ENCODE assay signal across 22 mouse cellular contexts in genomic region chr17:84685286-84685685, GRCm38 (mm10). TPM values are rescaled to one million over a fixed set of nuclear protein-coding genes. Genes with fewer than 3 reads are reported as not detected.
A peak's percentile ranks its signal among the peaks of the same experiment; 100 is the strongest.
DNase-seq lines count a peak whose midpoint lies in the region; ATAC-seq and TF ChIP-seq lines count a peak whose summit lies in the region.
"Had no signal": no experiment of that assay in that cellular context is flagged by ENCODE, and none has a peak within 500 bp of the region (broad histone marks: within the 10 kb centered on the region; RNA-seq: fewer than 3 reads in every experiment).

No protein-coding gene starts in this region.

- peaks cover 4% of the 10 kb centered on the region; the same call in 1 of the 2 replicates for H3K4me1 ChIP-seq in intestine, postnatal 0 days (replicated peaks; ENCODE audit: control insufficient read depth, insufficient read depth, low read length)
- peaks cover 19% of the 10 kb centered on the region for H3K4me1 ChIP-seq in intestine, embryonic 16.5 days (ENCODE audit: control insufficient read depth, insufficient read depth, low read length)
- peaks cover 26% of the 10 kb centered on the region for H3K4me1 ChIP-seq in limb, embryonic 10.5 days
- H3K4me1 ChIP-seq: forebrain, embryonic 13.5 days had no signal

- no peaks in the 10 kb centered on the region for H3K79me2 ChIP-seq in C2C12 (ENCODE audit: control insufficient read depth, insufficient read depth)

- H3ac ChIP-seq in C2C12 (ENCODE audit: control insufficient read depth, insufficient read length, low read depth): no peak overlapping the region

- 86% methylated on average over 4 of the region's 4 CpGs for WGBS in intestine, postnatal 0 days
- WGBS in intestine, embryonic 16.5 days: 80% methylated on average over 4 of the region's 4 CpGs
- 87% methylated on average over 4 of the region's 4 CpGs for WGBS in limb, embryonic 10.5 days

- no peaks in the 10 kb centered on the region for H3K27me3 ChIP-seq in intestine, postnatal 0 days (replicated peaks; ENCODE audit: control insufficient read depth, insufficient read depth, low read length)
- no peaks in the 10 kb centered on the region for H3K27me3 ChIP-seq in intestine, embryonic 16.5 days (replicated peaks; ENCODE audit: control insufficient read depth, insufficient read depth, low read length)
- no peaks in the 10 kb centered on the region for H3K27me3 ChIP-seq in C2C12 (ENCODE audit: control insufficient read depth, insufficient read depth, insufficient read length)
- no peaks in the 10 kb centered on the region for H3K27me3 ChIP-seq in limb, embryonic 10.5 days (ENCODE audit: low read depth, poor library complexity, severe bottlenecking)
- H3K27me3 ChIP-seq: embryonic facial prominence, embryonic 12.5 days; forebrain, embryonic 13.5 days had no signal

- peak; percentile 50 for DNase-seq in adipocyte (ENCODE audit: low spot score)
- DNase-seq in limb, embryonic 10.5 days (ENCODE audit: low spot score): no peak
- no peak for DNase-seq in heart, adult 11 months
- DNase-seq in thymus, postnatal 10 days (ENCODE audit: low spot score in 2 of 2): no peak
- DNase-seq in right cerebral cortex, postnatal 14 days: no peak
- DNase-seq: adrenal gland, adult 2 months; adrenal gland, postnatal 25 days; cerebellum, adult 11 months; cerebellum, adult 8-10 months; cerebellum, postnatal 14 days; embryo, embryonic 11 days; gastrocnemius, postnatal 10 days; kidney, adult 11 months had no signal

- no peaks in the 10 kb centered on the region for H3K36me3 ChIP-seq in intestine, postnatal 0 days (ENCODE audit: control insufficient read depth, insufficient read depth)
- no peaks in the 10 kb centered on the region for H3K36me3 ChIP-seq in intestine, embryonic 16.5 days (ENCODE audit: control insufficient read depth, insufficient read depth, low read length)
- H3K36me3 ChIP-seq in C2C12 (ENCODE audit: control insufficient read depth, insufficient read depth): no peaks in the 10 kb centered on the region
- no peaks in the 10 kb centered on the region for H3K36me3 ChIP-seq in limb, embryonic 10.5 days
- H3K36me3 ChIP-seq: embryonic facial prominence, embryonic 12.5 days; heart, embryonic 12.5 days; hindbrain, embryonic 10.5 days had no signal

- H3K4me2 ChIP-seq in intestine, postnatal 0 days (replicated peaks; ENCODE audit: low read depth): peak overlapping the region; percentile 57
- no peak overlapping the region for H3K4me2 ChIP-seq in intestine, embryonic 16.5 days (ENCODE audit: low read depth, low read length)
- H3K4me2 ChIP-seq: embryonic facial prominence, embryonic 12.5 days; forebrain, embryonic 13.5 days; heart, embryonic 12.5 days; hindbrain, embryonic 14.5 days had no signal

- H3K79me3 ChIP-seq in C2C12 (ENCODE audit: low read depth): no peaks in the 10 kb centered on the region

- no peak for ATAC-seq in intestine, postnatal 0 days
- no peak for ATAC-seq in intestine, embryonic 16.5 days
- ATAC-seq: activated CD4-positive, CD25-positive, alpha-beta regulatory T cell, adult 4 months; forebrain, embryonic 13.5 days had no signal

- no peaks in the 10 kb centered on the region for H3K9me3 ChIP-seq in intestine, postnatal 0 days (ENCODE audit: control insufficient read depth)
- no peaks in the 10 kb centered on the region for H3K9me3 ChIP-seq in intestine, embryonic 16.5 days (ENCODE audit: control insufficient read depth, low read length)
- H3K9me3 ChIP-seq in limb, embryonic 10.5 days (replicated peaks): no peaks in the 10 kb centered on the region
- H3K9me3 ChIP-seq: embryonic facial prominence, embryonic 12.5 days; forebrain, embryonic 13.5 days; heart, embryonic 12.5 days; hindbrain, embryonic 10.5 days had no signal

- no peak overlapping the region for H3K27ac ChIP-seq in intestine, postnatal 0 days (ENCODE audit: low read depth, low read length)
- no peak overlapping the region for H3K27ac ChIP-seq in intestine, embryonic 16.5 days (ENCODE audit: low read length)
- 0 out of 2 replicates have a peak overlapping the region, but pooled peaks have one; percentile 62 for H3K27ac ChIP-seq in limb, embryonic 10.5 days
- H3K27ac ChIP-seq: forebrain, embryonic 13.5 days; hindbrain, embryonic 10.5 days; hindbrain, embryonic 14.5 days had no signal

- H3K9ac ChIP-seq in intestine, postnatal 0 days (ENCODE audit: low read depth, low read length): no peak overlapping the region
- no peak overlapping the region for H3K9ac ChIP-seq in intestine, embryonic 16.5 days (ENCODE audit: low read depth, low read length)
- H3K9ac ChIP-seq: embryonic facial prominence, embryonic 12.5 days; forebrain, embryonic 13.5 days; heart, embryonic 12.5 days; hindbrain, embryonic 14.5 days had no signal

- no peak overlapping the region for H3K4me3 ChIP-seq in intestine, postnatal 0 days (ENCODE audit: low read depth, low read length)
- H3K4me3 ChIP-seq in intestine, embryonic 16.5 days (ENCODE audit: low read length): no peak overlapping the region
- no peak overlapping the region for H3K4me3 ChIP-seq in C2C12 (ENCODE audit: insufficient read depth, poor library complexity, severe bottlenecking)
- H3K4me3 ChIP-seq in limb, embryonic 10.5 days: no peak overlapping the region
- H3K4me3 ChIP-seq: embryonic facial prominence, embryonic 12.5 days; forebrain, embryonic 13.5 days; heart, embryonic 12.5 days; hindbrain, embryonic 10.5 days had no signal

- TF ChIP-seq CTCF in intestine, postnatal 0 days (IDR thresholded peaks at IDR 0.05; ENCODE audit: low read depth): no peak
- TF ChIP-seq CTCF in C2C12 (IDR thresholded peaks at IDR 0.05; ENCODE audit: control insufficient read depth, insufficient read depth, insufficient read length): no peak

TF ChIP-seq in C2C12, 6 proteins besides CTCF, POLR2A, EP300 and RAD21:
- peak; percentile 40 for TF ChIP-seq MYOD1 (IDR thresholded peaks at IDR 0.05; ENCODE audit: control insufficient read depth, insufficient read length, low read depth)
- no peak for TF ChIP-seq USF1 (IDR thresholded peaks at IDR 0.05; ENCODE audit: low read depth)
TF ChIP-seq in C2C12: peak in this region for 1.

RNA-seq across cellular contexts. Expression of gene Abcg5, which starts 2.5 kb away (rescaled TPM):
- 59.8 and 68.3 TPM in 2 replicates for polyA plus RNA-seq in intestine, postnatal 0 days (2015; fragmentation: Nextera tagmentation; extraction: Ambion mirVana)
- 3.7 and 6.5 TPM in 2 replicates for polyA plus RNA-seq in intestine, embryonic 16.5 days (2015; fragmentation: Nextera tagmentation; extraction: Ambion mirVana)
- polyA plus RNA-seq in C2C12 (2012; fragmentation: generic; extraction: Trizol): not detected
- 0.97 and 1.1 TPM in 2 replicates for polyA plus RNA-seq in limb, embryonic 10.5 days (2016; fragmentation: Nextera tagmentation; extraction: Ambion mirVana)
- polyA plus RNA-seq: activated CD4-positive, CD25-positive, alpha-beta regulatory T cell, adult 4 months had no signal

RNA-seq across cellular contexts. Expression of gene Abcg8, which starts 9.2 kb away (rescaled TPM):
- polyA plus RNA-seq in intestine, postnatal 0 days (2015; fragmentation: Nextera tagmentation; extraction: Ambion mirVana): 47.4 and 56.7 TPM in 2 replicates
- 1.2 and 2.1 TPM in 2 replicates for polyA plus RNA-seq in intestine, embryonic 16.5 days (2015; fragmentation: Nextera tagmentation; extraction: Ambion mirVana)
- not detected for polyA plus RNA-seq in C2C12 (2012; fragmentation: generic; extraction: Trizol)
- polyA plus RNA-seq in limb, embryonic 10.5 days (2016; fragmentation: Nextera tagmentation; extraction: Ambion mirVana): 0.10 and 0.11 TPM in 2 replicates
- polyA plus RNA-seq: activated CD4-positive, CD25-positive, alpha-beta regulatory T cell, adult 4 months; heart, embryonic 12.5 days had no signal

RNA-seq across cellular contexts. Expression of gene Dync2li1, which starts 59.0 kb away (rescaled TPM):
- 10.1 and 11.4 TPM in 2 replicates for polyA plus RNA-seq in intestine, postnatal 0 days (2015; fragmentation: Nextera tagmentation; extraction: Ambion mirVana)
- 18.1 and 20.1 TPM in 2 replicates for polyA plus RNA-seq in intestine, embryonic 16.5 days (2015; fragmentation: Nextera tagmentation; extraction: Ambion mirVana)
- 4.0 TPM for polyA plus RNA-seq in C2C12 (2012; fragmentation: generic; extraction: Trizol)
- polyA plus RNA-seq in limb, embryonic 10.5 days (2016; fragmentation: Nextera tagmentation; extraction: Ambion mirVana): 25.5 and 33.4 TPM in 2 replicates

Comparison
In these comparisons a context has a peak if more than half of its experiments do, and no peak if none do; other contexts are left out.
1. RNA of gene Abcg8, which starts 9.2 kb away (polyA plus RNA-seq): 47.4 to 56.7 TPM in intestine, postnatal 0 days; 1.2 to 2.1 TPM in intestine, embryonic 16.5 days, 0.10 to 0.11 TPM in limb, embryonic 10.5 days and not detected in C2C12 (single experiment); every median in the first group is over 10 times any median in the second.